Mouse (Mus musculus) embryonic fibroblast, embryonic 13.5 days (primary cell): Measurements from ENCODE around the gene Rab42.

Experiments used
- CTCF ChIP-seq: IDR thresholded peaks from 2 replicates; pipeline ENCODE4 v1.5.1; 2011; ENCODE audit warnings: mild to moderate bottlenecking, control low read depth, low read length, moderate library complexity, borderline replicate concordance; ENCODE audit not compliant: insufficient read depth
- POLR2A ChIP-seq: IDR thresholded peaks from 2 replicates; pipeline ENCODE4 v1.6.1; 2011; ENCODE audit warnings: low read depth, mild to moderate bottlenecking, control low read depth, low read length, moderate library complexity

GRCm38 (mm10) chr4:132341451-132341850, 38.3 kb upstream of the Rab42 start:
- TF ChIP-seq CTCF (no peak), POLR2A (no peak)
